Mouse (Mus musculus) myocyte (in vitro differentiated cells): ENCODE results near the gene Gdf3.

Experiments used
- E2F4 ChIP-seq: IDR thresholded peaks from one replicate; pipeline ENCODE4 v1.6.1; 2011; ENCODE audit warnings: mild to moderate bottlenecking, control low read depth, moderate library complexity; ENCODE audit not compliant: insufficient read depth
- MAX ChIP-seq: IDR thresholded peaks from one replicate; pipeline ENCODE4 v1.6.1; 2011; ENCODE audit warnings: low read depth, mild to moderate bottlenecking, control low read depth
- POLR2A ChIP-seq: IDR thresholded peaks from one replicate; pipeline ENCODE4 v1.6.1; 2011; ENCODE audit warnings: low read depth, mild to moderate bottlenecking, control low read depth, moderate library complexity; ENCODE audit not compliant: insufficient read length
- REST ChIP-seq: IDR thresholded peaks from one replicate; pipeline ENCODE4 v1.6.1; 2011; ENCODE audit warnings: mild to moderate bottlenecking, control low read depth, moderate library complexity; ENCODE audit not compliant: insufficient read depth, insufficient read length

GRCm38 (mm10) chr6:122598436-122598835 lies 11.5 kb downstream of the Gdf3 start:
- TF ChIP-seq POLR2A (no peak), E2F4 (no peak), MAX (no peak), REST (no peak)
